In genomic region chr8:117547945-117548344, GRCm38 (mm10) we compare ENCODE assay signal across 12 mouse cellular contexts. TPM values are rescaled to one million over a fixed set of nuclear protein-coding genes. Genes with fewer than 3 reads are reported as not detected.
DNase-seq lines count a peak whose midpoint lies in the region; ATAC-seq and TF ChIP-seq lines count a peak whose summit lies in the region.
"Had no signal": no experiment of that assay in that cellular context is flagged by ENCODE, and none has a peak within 500 bp of the region (broad histone marks: within the 10 kb centered on the region; RNA-seq: fewer than 3 reads in every experiment).

No protein-coding gene starts in this region.

- H3K4me2 ChIP-seq in hindbrain, embryonic 13.5 days, result no peak overlapping the region
- H3K4me2 ChIP-seq in hindbrain, postnatal 0 days (ENCODE audit: low read depth, low read length), result no peak overlapping the region
- H3K4me2 ChIP-seq: heart, embryonic 12.5 days; liver, embryonic 13.5 days; midbrain, embryonic 15.5 days had no signal

- DNase-seq in spleen, postnatal 36 days (ENCODE audit: low spot score in 2 of 2), result peak; percentile 61 to 72
- no peak for DNase-seq in spleen, postnatal 4 days (ENCODE audit: low spot score in 2 of 2)
- peak; percentile 56 to 64 for DNase-seq in natural killer cell, adult 2 months (ENCODE audit: low spot score in 2 of 2)
- DNase-seq in hindbrain, postnatal 0 days (ENCODE audit: low spot score), result no peak
- DNase-seq in cerebellum, postnatal 4 days (ENCODE audit: low spot score in 2 of 2), result no peak
- DNase-seq: cerebellum, adult 9-10 months had no signal

- H3K36me3 ChIP-seq in hindbrain, embryonic 13.5 days, result no peaks in the 10 kb centered on the region
- no peaks in the 10 kb centered on the region for H3K36me3 ChIP-seq in hindbrain, postnatal 0 days (ENCODE audit: insufficient read depth, low read length)
- H3K36me3 ChIP-seq: heart, embryonic 12.5 days; liver, embryonic 13.5 days; midbrain, embryonic 15.5 days had no signal

- H3K4me3 ChIP-seq in hindbrain, embryonic 13.5 days, result no peak overlapping the region
- H3K4me3 ChIP-seq in hindbrain, postnatal 0 days (ENCODE audit: low read length), result no peak overlapping the region
- H3K4me3 ChIP-seq: heart, embryonic 12.5 days; liver, embryonic 13.5 days; midbrain, embryonic 15.5 days had no signal

- H3K9ac ChIP-seq in hindbrain, embryonic 13.5 days, result no peak overlapping the region
- no peak overlapping the region for H3K9ac ChIP-seq in hindbrain, postnatal 0 days (replicated peaks; ENCODE audit: low read length)
- H3K9ac ChIP-seq: heart, embryonic 12.5 days; liver, embryonic 13.5 days; midbrain, embryonic 15.5 days had no signal

- H3K27me3 ChIP-seq in hindbrain, embryonic 13.5 days, result no peaks in the 10 kb centered on the region
- H3K27me3 ChIP-seq in hindbrain, postnatal 0 days (ENCODE audit: insufficient read depth, low read length), result no peaks in the 10 kb centered on the region
- H3K27me3 ChIP-seq: heart, embryonic 12.5 days; liver, embryonic 13.5 days; midbrain, embryonic 15.5 days had no signal

- 87% methylated on average over 5 of the region's 5 CpGs for WGBS in hindbrain, embryonic 13.5 days
- 88% methylated on average over 5 of the region's 5 CpGs for WGBS in hindbrain, postnatal 0 days

- H3K4me1 ChIP-seq in hindbrain, embryonic 13.5 days (replicated peaks), result no peaks in the 10 kb centered on the region
- H3K4me1 ChIP-seq in hindbrain, postnatal 0 days (ENCODE audit: insufficient read depth, low read length), result no peaks in the 10 kb centered on the region
- H3K4me1 ChIP-seq: midbrain, embryonic 15.5 days had no signal

- no peaks in the 10 kb centered on the region for H3K9me3 ChIP-seq in hindbrain, embryonic 13.5 days
- no peaks in the 10 kb centered on the region for H3K9me3 ChIP-seq in hindbrain, postnatal 0 days (ENCODE audit: low read length)
- H3K9me3 ChIP-seq: heart, embryonic 12.5 days; liver, embryonic 13.5 days; midbrain, embryonic 15.5 days had no signal

- peak; percentile 20; the same call in 1 of the 2 replicates for ATAC-seq in common myeloid progenitor, adult 5-6 weeks (replicated peaks; ENCODE audit: low read depth, poor library complexity, severe bottlenecking)
- no peak for ATAC-seq in hindbrain, embryonic 13.5 days (ENCODE audit: low FRiP score)
- no peak for ATAC-seq in hindbrain, postnatal 0 days
- ATAC-seq: intestine, embryonic 16.5 days; midbrain, embryonic 15.5 days had no signal

- no peak for TF ChIP-seq CTCF in hindbrain, postnatal 0 days (IDR thresholded peaks at IDR 0.05; ENCODE audit: low read depth)

- no peak overlapping the region for H3K27ac ChIP-seq in hindbrain, embryonic 13.5 days
- no peak overlapping the region for H3K27ac ChIP-seq in hindbrain, postnatal 0 days
- H3K27ac ChIP-seq: midbrain, embryonic 15.5 days had no signal

RNA-seq across cellular contexts. Expression of gene Plcg2, which starts 49.9 kb away (rescaled TPM):
- total RNA-seq in common myeloid progenitor, adult 5-6 weeks (2017), result 56.3 and 76.7 TPM in 2 replicates
- 1.3 and 1.6 TPM in 2 replicates for polyA plus RNA-seq in hindbrain, embryonic 13.5 days (2015; fragmentation: Nextera tagmentation; extraction: Ambion mirVana)
- total RNA-seq in hindbrain, postnatal 0 days (2014; rRNA removed), result 2.5 and 3.6 TPM in 2 replicates
- polyA plus RNA-seq in hindbrain, postnatal 0 days (2015; fragmentation: Nextera tagmentation; extraction: Ambion mirVana), result 1.5 and 1.6 TPM in 2 replicates

Comparison
In these comparisons a context has a peak if more than half of its experiments do, and no peak if none do; other contexts are left out.
1. DNase-seq: peak in spleen, postnatal 36 days (2 of 2) and natural killer cell, adult 2 months (2 of 2); none in spleen, postnatal 4 days (0 of 2), hindbrain, postnatal 0 days (single experiment) and cerebellum, postnatal 4 days (0 of 2).
2. RNA of gene Plcg2, which starts 49.9 kb away (total RNA-seq): 56.3 to 76.7 TPM in common myeloid progenitor, adult 5-6 weeks; 2.5 to 3.6 TPM in hindbrain, postnatal 0 days; every median in the first group is over 10 times any median in the second.